Mouse (Mus musculus): ENCODE data around the gene Tshz2. TPM values are rescaled to one million over a fixed set of nuclear protein-coding genes. Genes with fewer than 3 reads are reported as not detected.
A peak's percentile ranks its signal among the peaks of the same experiment; 100 is the strongest.

Tshz2 gene
- polyA plus RNA-seq, 1 experiment from 2014 or later = 36.3 TPM

GRCm38 (mm10) chr2:169679264-169679663 lies 46.5 kb downstream of the Tshz2 start:
- H3K27me3 ChIP-seq = no peaks in the 10 kb centered on the region
- peak; percentile 10; the same call in 1 of the 2 replicates for ATAC-seq (ENCODE audit: low FRiP score, low read depth)
- H3K36me3 ChIP-seq = no peaks in the 10 kb centered on the region
- no peak overlapping the region for H3K4me3 ChIP-seq
- H3K9me3 ChIP-seq = no peaks in the 10 kb centered on the region
- peak overlapping the region; percentile 40 for H3K27ac ChIP-seq (replicated peaks)
- H3K9ac ChIP-seq = no peak overlapping the region
- no peak overlapping the region for H3K4me2 ChIP-seq
- peaks cover 18% of the 10 kb centered on the region for H3K4me1 ChIP-seq (replicated peaks)
- WGBS = 69% methylated on average over 7 of the region's 7 CpGs

GRCm38 (mm10) chr2:169679951-169680350 lies 47.1 kb downstream of the Tshz2 start:
- Histone ChIP-seq H3K36me3 (no peaks in the 10 kb centered on the region), H3K4me2 (no peak overlapping the region), H3K4me1 (replicated peaks) (peaks cover 20% of the 10 kb centered on the region), H3K4me3 (no peak overlapping the region), H3K9me3 (no peaks in the 10 kb centered on the region), H3K27me3 (no peaks in the 10 kb centered on the region), H3K9ac (no peak overlapping the region), H3K27ac (replicated peaks) (peak overlapping the region; percentile 40)
- peak; percentile 57 for ATAC-seq (ENCODE audit: low FRiP score, low read depth)
- 45% methylated on average over 5 of the region's 5 CpGs for WGBS

GRCm38 (mm10) chr2:169685260-169685659 lies 52.4 kb downstream of the Tshz2 start:
- no peak overlapping the region for H3K9ac ChIP-seq
- no peaks in the 10 kb centered on the region for H3K9me3 ChIP-seq
- H3K36me3 ChIP-seq = no peaks in the 10 kb centered on the region
- no peak overlapping the region for H3K27ac ChIP-seq (replicated peaks)
- H3K4me2 ChIP-seq = no peak overlapping the region
- 45% methylated on average over 5 of the region's 5 CpGs for WGBS
- no peak overlapping the region for H3K4me3 ChIP-seq
- ATAC-seq (ENCODE audit: low FRiP score, low read depth) = no peak
- peaks cover 24% of the 10 kb centered on the region for H3K4me1 ChIP-seq (replicated peaks)
- no peaks in the 10 kb centered on the region for H3K27me3 ChIP-seq

GRCm38 (mm10) chr2:169685747-169686146 lies 52.9 kb downstream of the Tshz2 start:
- Histone ChIP-seq H3K4me2 (no peak overlapping the region), H3K9me3 (no peaks in the 10 kb centered on the region), H3K9ac (no peak overlapping the region), H3K27ac (replicated peaks) (no peak overlapping the region), H3K36me3 (no peaks in the 10 kb centered on the region), H3K4me1 (replicated peaks) (peaks cover 19% of the 10 kb centered on the region; the same call in 1 of the 2 replicates), H3K4me3 (no peak overlapping the region), H3K27me3 (no peaks in the 10 kb centered on the region)
- ATAC-seq (ENCODE audit: low FRiP score, low read depth) = no peak
- WGBS = 66% methylated on average over 7 of the region's 7 CpGs

- Histone ChIP-seq H3K27me3 (no peaks in the 10 kb centered on the region), H3K9ac (no peak overlapping the region), H3K4me2 (no peak overlapping the region), H3K27ac (replicated peaks) (no peak overlapping the region), H3K4me1 (replicated peaks) (peaks cover 19% of the 10 kb centered on the region; the same call in 1 of the 2 replicates), H3K4me3 (no peak overlapping the region), H3K36me3 (no peaks in the 10 kb centered on the region), H3K9me3 (no peaks in the 10 kb centered on the region)
- ATAC-seq (ENCODE audit: low FRiP score, low read depth) = no peak
- 48% methylated on average over 12 of the region's 12 CpGs for WGBS
These were observed 54.1 kb downstream of the Tshz2 start for GRCm38 (mm10) chr2:169686697-169687430.

GRCm38 (mm10) chr2:169690054-169690453 lies 57.2 kb downstream of the Tshz2 start:
- Histone ChIP-seq H3K9me3 (no peaks in the 10 kb centered on the region), H3K36me3 (no peaks in the 10 kb centered on the region), H3K4me1 (replicated peaks) (peaks cover 18% of the 10 kb centered on the region; the same call in 1 of the 2 replicates), H3K9ac (no peak overlapping the region), H3K4me2 (no peak overlapping the region), H3K27ac (replicated peaks) (no peak overlapping the region), H3K4me3 (no peak overlapping the region), H3K27me3 (no peaks in the 10 kb centered on the region)
- 74% methylated on average over 2 of the region's 2 CpGs for WGBS
- no peak for ATAC-seq (ENCODE audit: low FRiP score, low read depth)

- ATAC-seq (ENCODE audit: low FRiP score, low read depth) = no peak
- Histone ChIP-seq H3K27me3 (no peaks in the 10 kb centered on the region), H3K4me3 (no peak overlapping the region), H3K4me1 (replicated peaks) (0 out of 2 replicates have a peak, but pooled peaks cover 4% of the 10 kb centered on the region), H3K9me3 (no peaks in the 10 kb centered on the region), H3K27ac (replicated peaks) (no peak overlapping the region), H3K4me2 (no peak overlapping the region), H3K36me3 (no peaks in the 10 kb centered on the region), H3K9ac (no peak overlapping the region)
- 88% methylated on average over 9 of the region's 9 CpGs for WGBS
These were observed 61.7 kb downstream of the Tshz2 start for GRCm38 (mm10) chr2:169694494-169694893.

- 0 out of 2 replicates have a peak, but pooled peaks have one; percentile 45 for ATAC-seq (ENCODE audit: low FRiP score, low read depth)
- no peaks in the 10 kb centered on the region for H3K36me3 ChIP-seq
- 58% methylated on average over 9 of the region's 9 CpGs for WGBS
- H3K27me3 ChIP-seq = no peaks in the 10 kb centered on the region
- no peak overlapping the region for H3K4me2 ChIP-seq
- no peaks in the 10 kb centered on the region for H3K9me3 ChIP-seq
- H3K4me3 ChIP-seq = no peak overlapping the region
- no peak overlapping the region for H3K9ac ChIP-seq
- H3K27ac ChIP-seq (replicated peaks) = no peak overlapping the region
- H3K4me1 ChIP-seq (replicated peaks) = 0 out of 2 replicates have a peak, but pooled peaks cover 4% of the 10 kb centered on the region
These were observed 62.2 kb downstream of the Tshz2 start for GRCm38 (mm10) chr2:169695025-169695424.

- 0 out of 2 replicates have a peak, but pooled peaks cover 4% of the 10 kb centered on the region for H3K4me1 ChIP-seq (replicated peaks)
- no peaks in the 10 kb centered on the region for H3K36me3 ChIP-seq
- no peak overlapping the region for H3K27ac ChIP-seq (replicated peaks)
- H3K9me3 ChIP-seq = no peaks in the 10 kb centered on the region
- no peak overlapping the region for H3K9ac ChIP-seq
- no peak overlapping the region for H3K4me2 ChIP-seq
- H3K4me3 ChIP-seq = no peak overlapping the region
- 93% methylated on average over 5 of the region's 5 CpGs for WGBS
- ATAC-seq (ENCODE audit: low FRiP score, low read depth) = no peak
- H3K27me3 ChIP-seq = no peaks in the 10 kb centered on the region
These were observed 66.3 kb downstream of the Tshz2 start for GRCm38 (mm10) chr2:169699141-169699540.

- H3K4me2 ChIP-seq = no peak overlapping the region
- H3K4me3 ChIP-seq = no peak overlapping the region
- H3K4me1 ChIP-seq (replicated peaks) = 0 out of 2 replicates have a peak, but pooled peaks cover 3% of the 10 kb centered on the region
- no peak overlapping the region for H3K9ac ChIP-seq
- WGBS = 78% methylated on average over 7 of the region's 7 CpGs
- ATAC-seq (ENCODE audit: low FRiP score, low read depth) = no peak
- H3K27ac ChIP-seq (replicated peaks) = no peak overlapping the region
- H3K36me3 ChIP-seq = no peaks in the 10 kb centered on the region
- no peaks in the 10 kb centered on the region for H3K27me3 ChIP-seq
- no peaks in the 10 kb centered on the region for H3K9me3 ChIP-seq
These were observed 67.2 kb downstream of the Tshz2 start for GRCm38 (mm10) chr2:169699862-169700511.

- H3K4me3 ChIP-seq = no peak overlapping the region
- WGBS = 59% methylated on average over 15 of the region's 15 CpGs
These were observed 70.1 kb downstream of the Tshz2 start for GRCm38 (mm10) chr2:169702725-169703486.

More at GRCm38 (mm10) chr2:169702725-169703486, 70.1 kb downstream of the Tshz2 start:
- Histone ChIP-seq H3K27ac (replicated peaks) (no peak overlapping the region), H3K4me1 (replicated peaks) (no peaks in the 10 kb centered on the region), H3K9ac (no peak overlapping the region), H3K36me3 (no peaks in the 10 kb centered on the region), H3K9me3 (no peaks in the 10 kb centered on the region), H3K27me3 (no peaks in the 10 kb centered on the region), H3K4me2 (no peak overlapping the region)
- no peak for ATAC-seq (ENCODE audit: low FRiP score, low read depth)
